Mouse (Mus musculus) c-Kit-negative CD71-positive TER-119-positive erythroid progenitor cells, embryonic 14.5 days (primary cell): ENCODE data around the gene Vmn1r30.

Experiments used
- DNase-seq: peaks from one replicate; pipeline ENCODE4 v3.0.0-alpha.2; 2013; ENCODE audit warnings: low read depth, low spot score

The Vmn1r30 gene

DNA sequence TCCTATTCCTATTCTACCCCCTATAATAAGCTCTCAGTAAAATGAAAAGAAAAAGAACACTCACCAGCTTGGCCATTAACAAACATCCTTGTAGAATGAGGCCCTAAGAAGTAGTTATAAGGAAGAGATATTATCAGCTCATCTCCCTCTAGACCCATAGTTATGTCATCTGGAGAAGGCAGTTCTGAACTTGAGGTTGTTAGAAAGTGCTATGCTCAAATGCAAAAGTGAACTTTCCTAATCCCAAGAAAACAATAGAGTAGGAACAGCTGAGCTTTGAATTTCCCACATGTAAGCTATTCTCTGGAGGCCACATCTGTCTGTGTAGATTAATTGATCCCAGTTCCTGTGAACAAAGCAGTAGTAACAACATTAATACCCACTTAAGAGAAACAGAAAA lies at the start of gene Vmn1r30:
Gene Vmn1r30 (minus strand): TSS at position 101 of the 400 bp plus-strand sequence.
- no peak for DNase-seq

- DNase-seq: no peak
Measured at GRCm38 (mm10) chr6:58475230-58475629, 32.0 kb upstream of the Vmn1r30 start, which contains the start of gene Vmn1r31. Vmn1r31 (minus strand) TSS chr6:58475330.
